Mouse (Mus musculus): ENCODE results near the gene Idnk. TPM values are rescaled to one million over a fixed set of nuclear protein-coding genes. Genes with fewer than 3 reads are reported as not detected.

Idnk gene
- polyA plus RNA-seq, 1 experiment from 2014 or later: 35.7 TPM

DNA sequence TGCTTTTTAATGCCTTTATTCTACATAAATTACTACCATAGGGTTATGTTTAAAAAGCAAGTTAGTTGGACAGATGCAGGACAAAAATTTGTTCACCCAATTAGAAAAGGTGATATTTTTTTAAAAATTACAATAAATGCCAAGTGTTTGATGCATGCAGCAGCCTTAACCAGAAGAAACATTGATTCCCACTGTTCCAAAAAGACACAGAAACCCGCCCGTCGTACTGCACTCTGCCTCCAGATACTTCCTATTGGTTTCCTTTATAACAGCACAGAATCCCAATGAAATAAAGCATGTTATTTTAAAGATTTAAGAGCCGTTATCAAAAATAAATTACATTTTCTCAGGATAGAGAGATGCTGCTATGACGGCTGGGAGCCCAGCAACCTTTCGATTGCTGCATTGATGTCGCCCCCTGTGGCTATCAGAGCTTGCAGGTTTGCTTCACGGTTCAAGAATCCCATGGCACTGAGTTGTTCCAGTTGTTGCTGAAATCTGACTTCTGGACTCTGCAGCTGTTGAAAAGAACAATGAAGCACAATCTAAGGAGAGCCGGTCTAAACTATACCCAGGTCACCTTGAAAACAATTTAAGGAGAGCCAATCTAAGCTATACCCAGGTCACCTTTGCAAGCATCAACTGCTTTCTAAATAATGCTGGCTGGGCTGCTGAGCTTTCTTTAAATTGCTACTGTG lies 20.2 kb downstream of the Idnk start:
- H3K36me3 ChIP-seq (ENCODE audit: control insufficient read depth, insufficient read depth, low read length): peaks cover 74% of the 10 kb centered on the region
- no peaks in the 10 kb centered on the region for H3K4me1 ChIP-seq (replicated peaks; ENCODE audit: control insufficient read depth, insufficient read depth, low read length)
- no peaks in the 10 kb centered on the region for H3K27me3 ChIP-seq (replicated peaks; ENCODE audit: control insufficient read depth, insufficient read depth, low read length)
- no peak overlapping the region for H3K4me3 ChIP-seq (ENCODE audit: low read depth, low read length)
- no peak for ATAC-seq (replicated peaks; ENCODE audit: low FRiP score, low TSS enrichment, low read depth)
- H3K9ac ChIP-seq (ENCODE audit: low read length): no peak overlapping the region
- no peak overlapping the region for H3K27ac ChIP-seq (ENCODE audit: low read depth)
- no peak for DNase-seq (ENCODE audit: low spot score)
- no peaks in the 10 kb centered on the region for H3K9me3 ChIP-seq (ENCODE audit: control insufficient read depth, low read length)
- H3K4me2 ChIP-seq (ENCODE audit: low read length): no peak overlapping the region
- WGBS: 93% methylated on average over 9 of the region's 9 CpGs

DNA sequence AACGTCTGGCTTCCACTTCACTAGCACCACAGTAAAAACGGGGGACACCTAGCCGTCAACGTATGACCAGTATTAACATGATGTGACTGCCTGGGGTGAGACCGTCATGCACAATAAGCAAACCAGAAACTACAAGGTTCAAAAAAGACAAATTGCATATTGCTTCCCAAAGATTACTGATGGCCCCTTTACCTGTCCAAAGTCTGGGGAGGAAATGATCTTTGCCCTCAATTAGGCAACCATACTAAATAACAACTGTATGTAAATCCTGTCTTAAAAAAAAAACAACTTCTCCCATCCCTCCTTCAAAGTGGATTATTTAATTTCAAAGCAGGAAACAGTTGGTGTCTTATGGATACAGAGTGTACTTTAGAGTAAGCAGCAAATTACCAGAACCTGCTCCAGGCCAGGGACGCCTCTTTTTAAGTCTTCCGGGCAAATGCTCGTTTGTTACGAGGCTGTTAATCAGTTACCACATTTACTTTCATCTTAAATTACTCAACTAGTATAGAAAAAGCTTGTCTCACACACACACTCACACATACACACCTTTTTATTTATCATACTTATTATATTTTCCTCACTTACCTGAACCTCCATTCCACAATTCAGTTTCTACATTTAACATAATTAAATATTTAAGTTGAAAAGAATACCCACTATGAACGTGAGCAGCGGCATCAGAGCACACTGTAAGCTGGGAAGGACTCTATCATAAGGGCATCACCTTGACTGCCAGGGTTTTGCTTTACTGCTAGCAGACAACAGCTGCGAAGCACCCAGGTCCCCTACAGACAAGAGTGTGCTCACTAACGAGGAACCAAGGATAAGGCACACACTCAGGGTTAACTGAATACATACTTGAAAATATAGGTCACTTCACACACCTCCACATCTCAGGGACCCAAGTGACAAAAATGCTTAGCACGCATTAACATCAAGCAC lies 24.4 kb downstream of the Idnk start:
- no peak for DNase-seq (ENCODE audit: low spot score)
- no peak overlapping the region for H3K4me2 ChIP-seq (ENCODE audit: low read length)
- H3K9me3 ChIP-seq (ENCODE audit: control insufficient read depth, low read length): no peaks in the 10 kb centered on the region
- no peak for ATAC-seq (replicated peaks; ENCODE audit: low FRiP score, low TSS enrichment, low read depth)
- H3K9ac ChIP-seq (ENCODE audit: low read length): no peak overlapping the region
- H3K27ac ChIP-seq (ENCODE audit: low read depth): no peak overlapping the region
- WGBS: 79% methylated on average over 14 of the region's 14 CpGs
- H3K4me1 ChIP-seq (replicated peaks; ENCODE audit: control insufficient read depth, insufficient read depth, low read length): no peaks in the 10 kb centered on the region
- H3K4me3 ChIP-seq (ENCODE audit: low read depth, low read length): no peak overlapping the region
- H3K27me3 ChIP-seq (replicated peaks; ENCODE audit: control insufficient read depth, insufficient read depth, low read length): no peaks in the 10 kb centered on the region
- H3K36me3 ChIP-seq (ENCODE audit: control insufficient read depth, insufficient read depth, low read length): peaks cover 72% of the 10 kb centered on the region

DNA sequence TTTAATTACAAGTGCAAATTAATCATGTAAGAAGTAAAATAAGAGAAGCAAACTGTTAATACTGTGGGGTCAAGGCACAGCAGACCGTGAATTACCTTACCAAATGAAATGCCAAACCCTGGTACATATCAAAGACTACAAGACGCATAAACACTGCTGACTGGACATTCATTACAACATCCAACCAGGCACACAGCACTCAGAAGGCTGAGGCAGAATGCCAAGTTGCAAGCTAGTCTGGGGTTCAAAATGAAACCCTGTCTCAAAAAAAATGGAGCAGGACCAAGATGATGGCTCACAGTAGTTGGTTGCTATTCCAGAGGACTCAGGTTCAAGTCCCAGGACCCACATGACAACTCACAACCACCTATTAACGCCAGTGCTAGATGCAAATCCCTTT lies 26.7 kb downstream of the Idnk start:
- H3K36me3 ChIP-seq (ENCODE audit: control insufficient read depth, insufficient read depth, low read length): peaks cover 68% of the 10 kb centered on the region
- H3K4me3 ChIP-seq (ENCODE audit: low read depth, low read length): no peak overlapping the region
- 72% methylated on average over 3 of the region's 3 CpGs for WGBS

DNA sequence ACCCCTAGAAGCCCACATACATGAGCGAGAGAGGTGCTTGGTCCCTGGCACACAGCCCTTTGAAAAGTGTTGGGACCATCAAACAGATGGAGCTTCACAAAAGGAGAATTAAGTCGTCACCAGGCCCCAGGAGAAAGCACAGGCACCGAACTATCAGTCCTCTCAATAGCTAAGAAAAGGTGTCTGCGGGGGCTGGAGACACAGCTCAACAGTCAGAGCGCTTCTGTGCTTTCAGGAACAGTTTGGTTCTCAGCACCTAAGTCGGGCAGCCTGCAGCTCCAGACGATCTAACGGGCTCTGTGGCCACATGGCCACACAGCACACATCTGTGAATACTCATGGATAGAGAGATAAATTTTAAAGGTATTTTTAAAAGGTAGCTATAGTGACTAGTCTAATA lies 28.8 kb downstream of the Idnk start:
- 86% methylated on average over 8 of the region's 8 CpGs for WGBS
- Histone ChIP-seq H3K9me3 (ENCODE audit: control insufficient read depth, low read length) (no peaks in the 10 kb centered on the region), H3K27ac (ENCODE audit: low read depth) (no peak overlapping the region), H3K9ac (ENCODE audit: low read length) (no peak overlapping the region), H3K4me3 (ENCODE audit: low read depth, low read length) (no peak overlapping the region), H3K27me3 (replicated peaks; ENCODE audit: control insufficient read depth, insufficient read depth, low read length) (no peaks in the 10 kb centered on the region), H3K4me2 (ENCODE audit: low read length) (no peak overlapping the region), H3K36me3 (ENCODE audit: control insufficient read depth, insufficient read depth, low read length) (peaks cover 68% of the 10 kb centered on the region), H3K4me1 (replicated peaks; ENCODE audit: control insufficient read depth, insufficient read depth, low read length) (no peaks in the 10 kb centered on the region)
- no peak for DNase-seq (ENCODE audit: low spot score)
- no peak for ATAC-seq (replicated peaks; ENCODE audit: low FRiP score, low TSS enrichment, low read depth)

More for the DNA sequence above, 26.7 kb downstream of the Idnk start:
- H3K9me3 ChIP-seq (ENCODE audit: control insufficient read depth, low read length): no peaks in the 10 kb centered on the region
- H3K4me2 ChIP-seq (ENCODE audit: low read length): no peak overlapping the region
- ATAC-seq (replicated peaks; ENCODE audit: low FRiP score, low TSS enrichment, low read depth) (no peak), DNase-seq (ENCODE audit: low spot score) (no peak)
- H3K27ac ChIP-seq (ENCODE audit: low read depth): no peak overlapping the region
- H3K9ac ChIP-seq (ENCODE audit: low read length): no peak overlapping the region
- H3K27me3 ChIP-seq (replicated peaks; ENCODE audit: control insufficient read depth, insufficient read depth, low read length): no peaks in the 10 kb centered on the region
- H3K4me1 ChIP-seq (replicated peaks; ENCODE audit: control insufficient read depth, insufficient read depth, low read length): no peaks in the 10 kb centered on the region

GRCm38 (mm10) chr13:58187751-58188150 lies 30.3 kb downstream of the Idnk start:
- peaks cover 68% of the 10 kb centered on the region for H3K36me3 ChIP-seq (ENCODE audit: control insufficient read depth, insufficient read depth, low read length)

GRCm38 (mm10) chr13:58188412-58188811 lies 31.0 kb downstream of the Idnk start:
- no peaks in the 10 kb centered on the region for H3K27me3 ChIP-seq (replicated peaks; ENCODE audit: control insufficient read depth, insufficient read depth, low read length)
- H3K4me1 ChIP-seq (replicated peaks; ENCODE audit: control insufficient read depth, insufficient read depth, low read length): no peaks in the 10 kb centered on the region
- H3K4me2 ChIP-seq (ENCODE audit: low read length): no peak overlapping the region
- H3K36me3 ChIP-seq (ENCODE audit: control insufficient read depth, insufficient read depth, low read length): peaks cover 70% of the 10 kb centered on the region
- H3K9me3 ChIP-seq (ENCODE audit: control insufficient read depth, low read length): no peaks in the 10 kb centered on the region
- no peak overlapping the region for H3K4me3 ChIP-seq (ENCODE audit: low read depth, low read length)
- no peak overlapping the region for H3K27ac ChIP-seq (ENCODE audit: low read depth)
- WGBS: 66% methylated on average over 4 of the region's 4 CpGs
- H3K9ac ChIP-seq (ENCODE audit: low read length): no peak overlapping the region
- DNase-seq (ENCODE audit: low spot score): peak; percentile 94
- ATAC-seq (replicated peaks; ENCODE audit: low FRiP score, low TSS enrichment, low read depth): 0 out of 2 replicates have a peak, but pooled peaks have one; percentile 50

More at GRCm38 (mm10) chr13:58187751-58188150, 30.3 kb downstream of the Idnk start:
- H3K27ac ChIP-seq (ENCODE audit: low read depth): no peak overlapping the region
- H3K9me3 ChIP-seq (ENCODE audit: control insufficient read depth, low read length): no peaks in the 10 kb centered on the region
- ATAC-seq (replicated peaks; ENCODE audit: low FRiP score, low TSS enrichment, low read depth): no peak
- no peak overlapping the region for H3K9ac ChIP-seq (ENCODE audit: low read length)
- no peaks in the 10 kb centered on the region for H3K27me3 ChIP-seq (replicated peaks; ENCODE audit: control insufficient read depth, insufficient read depth, low read length)
- no peak for DNase-seq (ENCODE audit: low spot score)
- H3K4me3 ChIP-seq (ENCODE audit: low read depth, low read length): no peak overlapping the region
- H3K4me2 ChIP-seq (ENCODE audit: low read length): no peak overlapping the region
- H3K4me1 ChIP-seq (replicated peaks; ENCODE audit: control insufficient read depth, insufficient read depth, low read length): no peaks in the 10 kb centered on the region
- 88% methylated on average over 3 of the region's 3 CpGs for WGBS

DNA sequence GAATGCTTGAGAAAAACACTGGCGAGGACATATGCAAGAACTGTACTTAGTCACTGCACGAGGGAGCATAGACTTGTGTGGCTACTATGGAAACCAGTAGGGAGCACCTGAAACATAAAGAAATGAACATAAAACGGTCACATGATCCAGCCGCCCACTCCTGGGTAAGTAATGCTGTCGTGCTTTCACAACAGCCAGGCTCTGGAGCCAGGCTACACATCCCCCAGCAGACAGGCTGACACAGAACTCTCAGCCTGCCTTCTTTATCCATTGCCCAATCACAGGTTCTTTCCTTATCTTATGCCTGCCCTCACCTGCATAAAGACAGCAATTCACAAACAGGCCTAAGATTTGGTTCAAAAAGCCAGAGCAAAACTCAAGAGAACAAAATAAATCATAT lies 32.0 kb downstream of the Idnk start:
- no peak overlapping the region for H3K4me3 ChIP-seq (ENCODE audit: low read depth, low read length)
- H3K9ac ChIP-seq (ENCODE audit: low read length): no peak overlapping the region
- no peak overlapping the region for H3K4me2 ChIP-seq (ENCODE audit: low read length)
- peaks cover 76% of the 10 kb centered on the region for H3K36me3 ChIP-seq (ENCODE audit: control insufficient read depth, insufficient read depth, low read length)
- H3K27ac ChIP-seq (ENCODE audit: low read depth): no peak overlapping the region
- ATAC-seq (replicated peaks; ENCODE audit: low FRiP score, low TSS enrichment, low read depth) (no peak), DNase-seq (ENCODE audit: low spot score) (no peak)
- H3K27me3 ChIP-seq (replicated peaks; ENCODE audit: control insufficient read depth, insufficient read depth, low read length): no peaks in the 10 kb centered on the region
- H3K4me1 ChIP-seq (replicated peaks; ENCODE audit: control insufficient read depth, insufficient read depth, low read length): no peaks in the 10 kb centered on the region
- H3K9me3 ChIP-seq (ENCODE audit: control insufficient read depth, low read length): no peaks in the 10 kb centered on the region
- 74% methylated on average over 5 of the region's 5 CpGs for WGBS

DNA sequence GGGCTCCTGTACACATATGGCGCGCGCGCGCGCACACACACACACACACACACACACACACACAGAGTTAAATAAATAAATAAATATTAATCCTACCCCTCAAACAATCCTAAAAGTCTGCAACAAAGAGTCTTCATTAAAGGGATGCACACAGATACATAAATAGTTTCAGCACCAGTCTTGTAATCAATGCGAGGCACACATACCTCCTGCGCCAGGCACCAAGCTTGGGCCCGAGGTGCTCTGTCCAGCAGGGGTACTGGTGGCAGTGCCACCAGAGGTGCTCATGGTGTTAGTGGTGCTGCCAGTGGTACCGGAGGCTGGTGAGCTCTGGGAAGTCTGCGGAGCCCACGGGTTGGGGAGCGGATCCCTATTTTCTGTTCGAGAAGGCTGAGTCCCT lies 34.1 kb downstream of the Idnk start:
- H3K27me3 ChIP-seq (replicated peaks; ENCODE audit: control insufficient read depth, insufficient read depth, low read length): no peaks in the 10 kb centered on the region
- H3K9me3 ChIP-seq (ENCODE audit: control insufficient read depth, low read length): no peaks in the 10 kb centered on the region
- ATAC-seq (replicated peaks; ENCODE audit: low FRiP score, low TSS enrichment, low read depth): no peak
- H3K27ac ChIP-seq (ENCODE audit: low read depth): no peak overlapping the region
- H3K9ac ChIP-seq (ENCODE audit: low read length): no peak overlapping the region
- no peak overlapping the region for H3K4me3 ChIP-seq (ENCODE audit: low read depth, low read length)
- H3K36me3 ChIP-seq (ENCODE audit: control insufficient read depth, insufficient read depth, low read length): peaks cover 78% of the 10 kb centered on the region
- no peak overlapping the region for H3K4me2 ChIP-seq (ENCODE audit: low read length)
- 98% methylated on average over 14 of the region's 14 CpGs for WGBS
- no peaks in the 10 kb centered on the region for H3K4me1 ChIP-seq (replicated peaks; ENCODE audit: control insufficient read depth, insufficient read depth, low read length)
- no peak for DNase-seq (ENCODE audit: low spot score)
